Mouse (Mus musculus) G1E (cell line): ENCODE data around the gene Rapgef5. TPM values are rescaled to one million over a fixed set of nuclear protein-coding genes. Genes with fewer than 3 reads are reported as not detected.

Source experiments
- ATAC-seq: 2 replicates; pipeline ENCODE4 v1.8.0; 2016; ENCODE audit warnings: mild to moderate bottlenecking; ENCODE audit not compliant: insufficient number of reproducible peaks, poor library complexity, low FRiP score, severe bottlenecking; ENCODE audit errors: extremely low read depth
- DNase-seq: peaks from one replicate; pipeline ENCODE4 v3.0.0; 2012; ENCODE audit warnings: low spot score
- H3K27me3 ChIP-seq: 2 replicates; pipeline ENCODE4 v1.6.1; 2012; ENCODE audit warnings: mild to moderate bottlenecking, low read length, inconsistent platforms; ENCODE audit not compliant: insufficient read depth
- H3K36me3 ChIP-seq: replicated peaks from 2 replicates; pipeline ENCODE3; 2012; ENCODE audit warnings: mild to moderate bottlenecking, inconsistent platforms
- H3K4me1 ChIP-seq: 2 replicates; pipeline ENCODE4 v1.6.1; 2012; ENCODE audit warnings: low read depth, low read length, inconsistent platforms, mixed read lengths; ENCODE audit not compliant: insufficient read depth
- H3K4me3 ChIP-seq: 2 replicates; pipeline ENCODE4 v1.5.1; 2012; ENCODE audit warnings: low read depth, mild to moderate bottlenecking, inconsistent platforms, low read length, moderate library complexity, mixed read lengths
- H3K9me3 ChIP-seq: replicated peaks from 2 replicates; pipeline ENCODE4 v1.6.1; 2012; ENCODE audit warnings: inconsistent platforms
- GATA2 ChIP-seq: IDR thresholded peaks from 2 replicates; pipeline ENCODE4 v1.6.1; 2012; ENCODE audit warnings: low read depth, low read length, inconsistent platforms, borderline replicate concordance
- polyA plus RNA-seq: library from polyadenylated mRNA; stranded (reverse); fragments of >175 nt; gene quantifications from 2 replicates; pipeline ENCODE4 v1.2.3, GENCODE M21; 2012
- total RNA-seq, 2 experiments: library from RNA; stranded (forward) in 1 of 2; stranded (reverse) in 1 of 2; fragments of 200-1000 nt in 1 of 2; fragments of >200 nt in 1 of 2; fragmentation: Nextera tagmentation in 1 of 2; gene quantifications; 2 replicates each; pipeline ENCODE4 v1.2.3; 2014 to 2017

The Rapgef5 gene
- total and polyA plus RNA-seq, 3 experiments, result 0.66 TPM; not detected in 2

GRCm38 (mm10) chr12:117808355-117809326, 292.4 kb downstream of the Rapgef5 start:
- no peaks in the 10 kb centered on the region for H3K36me3 ChIP-seq

More at GRCm38 (mm10) chr12:117808355-117809326, 292.4 kb downstream of the Rapgef5 start:
- H3K27me3 ChIP-seq, result no peaks in the 10 kb centered on the region
- H3K4me1 ChIP-seq, result no peaks in the 10 kb centered on the region
- no peak overlapping the region for H3K4me3 ChIP-seq
- peaks cover 35% of the 10 kb centered on the region for H3K9me3 ChIP-seq
- DNase-seq (no peak), ATAC-seq (no peak)
- TF ChIP-seq GATA2, result no peak
